Mouse (Mus musculus) right cerebral cortex, postnatal 14 days (tissue): ENCODE measurements at regions not wholly inside any gene's neighbourhood (a gene's known extent, or its start where the extent isn't known, plus 50 kb on each side); places are given as distances from the start of the nearest gene placed in this dataset.

ENCODE experiments used
- DNase-seq: peaks from one replicate; pipeline ENCODE4 v3.0.0; 2022

DNA sequence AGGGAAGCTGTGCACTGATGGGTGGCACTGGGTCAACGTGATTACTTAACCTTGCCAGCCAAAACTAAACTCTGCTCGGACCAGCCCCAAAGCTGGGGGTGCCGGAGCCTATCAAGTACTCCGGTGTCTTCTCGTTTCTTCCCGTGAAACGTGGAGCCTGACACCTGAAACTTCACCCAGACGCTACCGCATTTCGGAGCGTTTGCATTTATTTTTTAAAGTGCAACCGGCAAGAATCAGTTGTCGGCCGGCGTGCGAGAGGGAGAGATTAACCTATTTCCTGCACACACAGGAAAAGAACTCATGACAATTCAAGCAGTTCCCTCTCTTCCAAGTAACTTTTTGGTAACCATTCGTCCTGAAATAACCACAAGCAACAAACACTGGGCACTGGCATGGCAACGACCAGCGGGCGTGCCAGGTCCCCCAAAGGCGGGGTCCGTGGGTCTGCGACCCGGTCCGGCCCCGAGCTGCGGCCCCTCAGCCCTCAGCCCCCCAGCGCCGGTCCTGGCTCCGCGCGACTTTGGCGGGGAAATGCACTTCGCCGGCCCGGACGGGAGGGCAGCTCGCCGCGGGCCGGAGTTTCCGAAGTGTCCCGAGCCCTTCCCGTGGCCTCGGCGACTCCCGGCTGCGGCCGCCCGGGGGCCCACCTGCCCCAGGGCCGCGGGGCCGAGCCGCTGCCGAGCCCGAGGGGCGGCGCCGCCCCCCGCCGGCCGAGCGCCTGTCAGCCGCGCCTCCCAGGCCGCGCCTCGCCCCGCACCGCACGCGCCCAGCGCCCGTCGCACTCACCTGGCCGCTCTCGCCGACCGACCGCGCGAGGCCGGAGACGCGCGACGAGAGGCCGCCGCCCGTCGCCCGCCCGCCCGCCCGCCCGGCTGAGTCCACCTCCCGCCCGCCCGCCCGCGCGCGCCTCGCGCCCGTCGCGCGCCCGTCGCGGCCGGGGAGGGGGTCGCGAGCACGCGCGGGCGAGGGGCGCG is 1861.7 kb upstream of the Lrrc6 start:
- DNase-seq: peak; percentile 33

DNA sequence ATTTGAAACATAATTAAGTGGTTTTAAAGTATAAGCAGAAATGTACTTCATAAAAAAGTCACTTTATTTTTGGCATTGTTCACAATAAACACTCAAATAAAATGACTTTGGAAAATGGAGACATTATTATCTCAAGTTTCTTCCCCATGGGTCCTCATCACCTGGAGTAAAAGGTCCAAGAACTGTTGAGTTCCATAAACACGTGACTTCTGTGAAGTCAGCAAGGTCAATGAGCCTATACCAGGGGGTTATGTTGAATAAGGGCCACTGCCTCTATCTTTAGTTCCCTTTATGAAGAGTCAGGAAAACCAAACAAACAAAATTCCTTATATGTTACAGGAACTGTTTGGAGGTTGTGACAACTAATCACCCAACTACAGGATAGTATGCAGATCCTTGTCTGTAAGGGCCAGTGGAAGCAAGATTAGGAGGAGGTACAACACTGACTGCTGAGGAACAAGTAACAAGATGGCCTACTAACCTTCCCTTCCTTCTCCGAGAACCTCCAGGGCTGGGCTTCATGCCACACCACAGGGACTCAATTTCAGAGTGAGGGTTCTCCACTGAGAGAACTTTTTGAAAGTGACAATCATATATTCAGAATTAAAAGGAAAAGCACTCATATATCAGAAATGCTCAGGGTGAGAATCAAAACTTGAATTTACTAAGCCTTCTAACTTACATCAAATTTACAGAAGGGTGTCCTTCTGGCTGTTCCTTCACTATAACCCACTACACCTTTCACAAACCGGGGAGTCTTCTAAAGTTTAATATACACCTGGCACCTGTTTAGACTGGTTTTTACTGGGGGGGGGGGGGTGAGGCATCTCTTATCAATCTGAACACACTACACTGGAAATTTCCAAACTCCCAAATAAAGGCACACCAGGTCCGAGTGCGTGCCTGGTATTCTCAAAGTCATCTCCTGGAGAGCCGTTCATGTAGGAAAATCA is 1860.5 kb upstream of the Lrrc6 start:
- DNase-seq: no peak

DNA sequence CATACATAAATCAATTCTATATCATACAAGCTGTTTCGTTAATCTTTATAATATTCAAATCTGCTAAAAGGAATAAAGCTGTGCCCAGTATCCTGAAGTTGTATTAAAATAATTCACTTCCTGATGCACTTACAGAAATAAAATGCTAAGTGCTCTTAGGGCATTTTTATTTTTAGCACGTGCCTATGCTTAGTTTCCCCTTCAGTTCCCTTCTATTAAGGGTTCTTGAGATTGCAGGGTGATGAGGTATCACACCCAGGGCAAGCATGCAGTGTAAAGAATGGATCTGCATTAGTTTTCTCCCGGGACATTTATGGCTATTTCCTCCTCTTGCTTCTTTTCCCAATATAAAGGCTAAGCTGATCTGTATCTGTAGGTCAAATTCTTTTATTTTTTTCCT is 1858.8 kb upstream of the Lrrc6 start:
- no peak for DNase-seq

DNA sequence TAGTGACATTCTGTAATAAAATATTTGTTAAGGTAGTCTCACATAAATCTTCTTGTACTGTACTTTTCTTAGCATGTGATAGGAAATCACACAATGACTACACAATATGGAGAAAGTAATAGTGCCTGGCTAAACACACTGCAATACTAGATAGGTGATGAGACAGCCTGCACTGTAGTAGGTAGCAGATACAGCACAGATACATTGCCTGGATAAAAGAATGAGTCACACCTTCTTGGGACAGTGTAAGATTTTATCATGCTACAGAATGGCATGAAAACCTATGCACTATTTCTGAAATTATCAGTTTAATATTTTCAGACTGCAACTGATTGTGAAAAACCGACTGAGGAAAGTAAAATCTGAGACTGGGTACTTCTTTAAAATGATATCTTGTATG is 1855.2 kb upstream of the Lrrc6 start:
- no peak for DNase-seq

DNA sequence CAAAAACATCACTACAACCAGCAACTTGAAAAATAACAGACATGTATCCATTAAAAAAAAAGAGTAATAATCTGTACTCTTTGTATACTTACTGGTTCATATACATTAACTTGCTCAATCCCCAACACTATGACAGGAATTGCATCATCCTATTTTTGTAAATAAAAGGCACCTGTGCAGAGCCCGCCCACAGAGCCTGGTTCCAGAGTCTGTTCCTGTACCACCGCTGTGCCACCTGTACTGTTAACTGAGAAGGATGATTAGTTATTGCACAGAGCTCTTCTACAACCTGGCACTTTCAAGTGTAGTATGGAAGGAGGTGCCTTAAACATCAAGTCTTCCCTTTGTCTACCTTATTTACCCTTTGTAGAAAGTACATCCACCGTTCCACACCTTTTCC is 1843.9 kb upstream of the Lrrc6 start:
- no peak for DNase-seq

DNA sequence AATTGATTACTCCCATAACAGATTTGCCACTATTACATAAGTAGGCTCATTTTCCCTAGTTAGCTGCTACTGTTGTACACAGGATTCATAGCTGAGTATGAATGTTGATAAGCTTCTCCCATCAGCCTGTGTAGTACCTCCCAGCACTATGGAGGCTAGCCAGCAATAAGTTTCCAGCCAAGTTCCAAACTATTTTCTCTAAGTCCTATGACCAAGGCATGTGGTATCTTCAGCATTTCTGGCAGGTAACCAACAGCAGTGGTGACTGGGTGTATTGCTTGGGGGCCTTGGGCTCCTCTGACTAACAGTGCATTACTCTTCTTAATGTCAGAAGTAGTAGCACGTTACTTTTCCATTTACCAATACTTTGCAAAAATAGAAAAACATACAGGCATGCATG is 1841.8 kb upstream of the Lrrc6 start:
- no peak for DNase-seq

DNA sequence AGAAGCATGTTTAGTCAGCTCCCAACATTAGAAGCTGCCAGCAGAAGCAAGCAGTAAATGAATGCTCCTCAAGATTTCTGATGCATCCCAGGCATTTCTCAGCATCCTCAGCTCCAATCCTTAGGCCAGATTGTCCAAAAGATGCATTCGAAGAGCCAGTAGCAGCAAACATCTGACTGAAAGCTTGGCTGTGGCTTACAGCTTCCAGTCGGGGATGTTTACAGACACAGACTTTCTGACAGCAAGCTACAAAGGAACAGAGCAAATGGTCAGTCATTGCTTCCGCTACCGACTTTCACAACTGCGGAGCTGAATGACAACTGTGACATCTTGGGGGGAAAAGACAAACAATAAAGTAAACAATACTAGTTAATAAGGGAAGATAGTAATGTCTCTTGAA is 1840.3 kb upstream of the Lrrc6 start:
- DNase-seq: no peak

DNA sequence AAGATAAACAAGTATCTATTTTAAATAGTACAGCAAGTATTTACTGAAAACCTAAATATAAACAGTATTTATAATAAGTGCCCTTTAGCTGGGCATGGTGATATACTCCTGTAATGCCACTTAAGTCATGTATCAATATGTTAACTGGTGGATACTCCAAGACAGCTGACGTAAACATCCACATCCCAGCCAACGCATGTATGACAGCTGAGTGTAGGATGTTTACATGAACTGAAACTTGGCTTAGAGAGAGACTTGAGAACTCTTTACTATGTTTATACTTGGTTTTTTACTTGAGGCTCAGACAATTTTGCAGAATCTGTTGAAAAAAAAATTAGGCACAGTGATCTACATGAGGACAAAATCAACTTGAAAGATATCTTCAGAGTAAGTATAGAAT is 1836.6 kb upstream of the Lrrc6 start:
- DNase-seq: no peak

DNA sequence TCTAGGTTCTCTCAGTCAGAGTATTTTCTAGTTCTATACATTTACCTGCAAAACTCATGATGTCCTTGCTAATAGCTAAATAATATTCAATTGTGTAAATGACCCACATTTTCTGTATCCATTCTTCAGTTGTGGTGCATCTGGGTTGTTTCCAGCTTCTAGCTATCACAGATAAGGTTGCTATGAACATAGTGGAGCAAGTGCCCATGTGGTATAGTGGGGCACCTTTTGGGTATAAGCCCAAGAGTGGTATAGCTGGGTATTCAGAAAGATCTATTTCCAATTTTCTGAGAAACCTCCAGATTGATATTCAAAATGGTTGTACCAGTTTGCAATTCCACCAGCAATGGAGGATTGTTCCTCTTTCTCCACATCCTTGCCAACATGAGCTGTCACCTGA is 1835.1 kb upstream of the Lrrc6 start:
- no peak for DNase-seq

DNA sequence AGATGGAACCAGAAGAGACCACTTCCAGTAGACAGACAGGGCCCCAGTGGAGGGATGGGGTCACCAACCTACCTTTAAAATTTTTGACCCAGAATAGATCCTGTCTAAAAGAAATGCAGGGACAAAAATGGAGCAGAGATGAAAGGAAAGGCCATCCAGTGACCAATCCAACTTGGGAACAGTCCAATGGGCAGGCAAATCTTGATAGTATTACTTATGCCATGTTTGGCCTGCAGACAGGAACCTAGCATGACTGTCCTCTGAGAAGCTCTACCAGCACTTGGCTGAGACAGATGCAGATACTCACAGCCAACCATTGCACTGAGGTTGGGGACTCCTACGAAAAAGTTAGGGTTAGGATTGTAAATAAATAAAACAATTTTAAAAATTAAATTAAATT is 1815.4 kb upstream of the Lrrc6 start:
- DNase-seq: no peak
